Mouse (Mus musculus): ENCODE results near the gene Olfr391-ps. TPM values are rescaled to one million over a fixed set of nuclear protein-coding genes. Genes with fewer than 3 reads are reported as not detected.

The Olfr391-ps gene
- total RNA-seq (2014; fragmentation: Nextera tagmentation) (not detected in 2 replicates), total RNA-seq (2017) (0.11 TPM in 1 of 2 replicates, not detected in the other), polyA plus RNA-seq (2012) (not detected in 2 replicates)

- TF ChIP-seq GATA2 (IDR thresholded peaks at IDR 0.05; ENCODE audit: borderline replicate concordance, low read depth, low read length) (no peak), TAL1 (conservative IDR thresholded peaks at IDR 0.05; ENCODE audit: low read depth, low read length) (no peak), GATA1 (IDR thresholded peaks at IDR 0.05; ENCODE audit: borderline replicate concordance, low read length) (no peak), CTCF (IDR thresholded peaks at IDR 0.05; ENCODE audit: low read depth, low read length) (no peak), POLR2AphosphoS5 (IDR thresholded peaks at IDR 0.05; ENCODE audit: insufficient replicate concordance, low read depth, low read length) (no peak)
- DNase-seq (ENCODE audit: low spot score), result no peak
These were observed at the start of gene Olfr391-ps for GRCm38 (mm10) chr11:73802952-73803351. Gene Olfr391-ps (minus strand): TSS chr11:73803052.

GRCm38 (mm10) chr11:73851354-73851753 is 48.5 kb upstream of the Olfr391-ps start, which contains the start of gene Olfr393:
Gene Olfr393 (minus strand): TSS chr11:73851454.
- DNase-seq (ENCODE audit: low spot score) (no peak), ATAC-seq (ENCODE audit: extremely low read depth, insufficient number of reproducible peaks, low FRiP score, poor library complexity, severe bottlenecking) (no peak)
- Histone ChIP-seq H3K9me3 (replicated peaks) (no peaks in the 10 kb centered on the region), H3K36me3 (replicated peaks) (no peaks in the 10 kb centered on the region), H3K4me1 (ENCODE audit: insufficient read depth, low read depth, low read length) (no peaks in the 10 kb centered on the region), H3K27me3 (ENCODE audit: insufficient read depth, low read length) (no peaks in the 10 kb centered on the region; the same call in 1 of the 2 replicates), H3K4me3 (ENCODE audit: low read depth, low read length) (no peak within 1 kb of the TSS)
- TF ChIP-seq POLR2AphosphoS5 (IDR thresholded peaks at IDR 0.05; ENCODE audit: insufficient replicate concordance, low read depth, low read length), result no peak
- TF ChIP-seq CTCF (IDR thresholded peaks at IDR 0.05; ENCODE audit: low read depth, low read length), result no peak
- no peak for TF ChIP-seq GATA2 (IDR thresholded peaks at IDR 0.05; ENCODE audit: borderline replicate concordance, low read depth, low read length)
- no peak for TF ChIP-seq TAL1 (conservative IDR thresholded peaks at IDR 0.05; ENCODE audit: low read depth, low read length)
- TF ChIP-seq GATA1 (IDR thresholded peaks at IDR 0.05; ENCODE audit: borderline replicate concordance, low read length), result no peak

More at GRCm38 (mm10) chr11:73802952-73803351, at the start of gene Olfr391-ps:
- no peak for ATAC-seq (ENCODE audit: extremely low read depth, insufficient number of reproducible peaks, low FRiP score, poor library complexity, severe bottlenecking)
- no peaks in the 10 kb centered on the region for H3K27me3 ChIP-seq (ENCODE audit: insufficient read depth, low read length)
- H3K4me3 ChIP-seq (ENCODE audit: low read depth, low read length), result no peak within 1 kb of the TSS
- H3K9me3 ChIP-seq (replicated peaks), result no peaks in the 10 kb centered on the region
- H3K36me3 ChIP-seq (replicated peaks), result no peaks in the 10 kb centered on the region
- H3K4me1 ChIP-seq (ENCODE audit: insufficient read depth, low read depth, low read length), result no peaks in the 10 kb centered on the region

- H3K4me3 ChIP-seq (ENCODE audit: low read depth, low read length), result no peak within 1 kb of the TSS
- H3K36me3 ChIP-seq (replicated peaks), result no peaks in the 10 kb centered on the region
- H3K4me1 ChIP-seq (ENCODE audit: insufficient read depth, low read depth, low read length), result no peaks in the 10 kb centered on the region
- no peaks in the 10 kb centered on the region for H3K27me3 ChIP-seq (ENCODE audit: insufficient read depth, low read length)
- TF ChIP-seq CTCF (IDR thresholded peaks at IDR 0.05; ENCODE audit: low read depth, low read length), result no peak
- TF ChIP-seq POLR2AphosphoS5 (IDR thresholded peaks at IDR 0.05; ENCODE audit: insufficient replicate concordance, low read depth, low read length), result no peak
- no peak for TF ChIP-seq GATA2 (IDR thresholded peaks at IDR 0.05; ENCODE audit: borderline replicate concordance, low read depth, low read length)
- no peak for TF ChIP-seq TAL1 (conservative IDR thresholded peaks at IDR 0.05; ENCODE audit: low read depth, low read length)
- no peak for TF ChIP-seq GATA1 (IDR thresholded peaks at IDR 0.05; ENCODE audit: borderline replicate concordance, low read length)
- no peak for ATAC-seq (ENCODE audit: extremely low read depth, insufficient number of reproducible peaks, low FRiP score, poor library complexity, severe bottlenecking)
- no peaks in the 10 kb centered on the region for H3K9me3 ChIP-seq (replicated peaks)
- DNase-seq (ENCODE audit: low spot score), result no peak
These were observed 14.1 kb upstream of the Olfr391-ps start, which contains the start of gene Olfr392 for GRCm38 (mm10) chr11:73816949-73817348. Gene Olfr392 (minus strand): TSS chr11:73817049.

GRCm38 (mm10) chr11:73782664-73783063 is 20.2 kb downstream of the Olfr391-ps start, which contains the start of gene Olfr390:
Gene Olfr390 (plus strand): TSS chr11:73782964.
- no peak for DNase-seq (ENCODE audit: low spot score)
- no peaks in the 10 kb centered on the region for H3K9me3 ChIP-seq (replicated peaks)
- no peaks in the 10 kb centered on the region for H3K27me3 ChIP-seq (ENCODE audit: insufficient read depth, low read length)
- H3K36me3 ChIP-seq (replicated peaks), result no peaks in the 10 kb centered on the region
- no peak for ATAC-seq (ENCODE audit: extremely low read depth, insufficient number of reproducible peaks, low FRiP score, poor library complexity, severe bottlenecking)
- no peak for TF ChIP-seq GATA2 (IDR thresholded peaks at IDR 0.05; ENCODE audit: borderline replicate concordance, low read depth, low read length)
- no peak for TF ChIP-seq CTCF (IDR thresholded peaks at IDR 0.05; ENCODE audit: low read depth, low read length)
- TF ChIP-seq GATA1 (IDR thresholded peaks at IDR 0.05; ENCODE audit: borderline replicate concordance, low read length), result no peak
- no peak for TF ChIP-seq TAL1 (conservative IDR thresholded peaks at IDR 0.05; ENCODE audit: low read depth, low read length)
- TF ChIP-seq POLR2AphosphoS5 (IDR thresholded peaks at IDR 0.05; ENCODE audit: insufficient replicate concordance, low read depth, low read length), result no peak
- no peak within 1 kb of the TSS for H3K4me3 ChIP-seq (ENCODE audit: low read depth, low read length)
- no peaks in the 10 kb centered on the region for H3K4me1 ChIP-seq (ENCODE audit: insufficient read depth, low read depth, low read length)

- no peak within 1 kb of the TSS for H3K4me3 ChIP-seq (ENCODE audit: low read depth, low read length)
- H3K36me3 ChIP-seq (replicated peaks), result no peaks in the 10 kb centered on the region
- no peaks in the 10 kb centered on the region for H3K4me1 ChIP-seq (ENCODE audit: insufficient read depth, low read depth, low read length)
- ATAC-seq (ENCODE audit: extremely low read depth, insufficient number of reproducible peaks, low FRiP score, poor library complexity, severe bottlenecking) (no peak), DNase-seq (ENCODE audit: low spot score) (no peak)
- no peaks in the 10 kb centered on the region for H3K9me3 ChIP-seq (replicated peaks)
- no peak for TF ChIP-seq POLR2AphosphoS5 (IDR thresholded peaks at IDR 0.05; ENCODE audit: insufficient replicate concordance, low read depth, low read length)
- TF ChIP-seq GATA1 (IDR thresholded peaks at IDR 0.05; ENCODE audit: borderline replicate concordance, low read length), result no peak
- no peak for TF ChIP-seq TAL1 (conservative IDR thresholded peaks at IDR 0.05; ENCODE audit: low read depth, low read length)
- TF ChIP-seq CTCF (IDR thresholded peaks at IDR 0.05; ENCODE audit: low read depth, low read length), result no peak
- TF ChIP-seq GATA2 (IDR thresholded peaks at IDR 0.05; ENCODE audit: borderline replicate concordance, low read depth, low read length), result no peak
- H3K27me3 ChIP-seq (ENCODE audit: insufficient read depth, low read length), result no peaks in the 10 kb centered on the region
These were observed 22.2 kb downstream of the Olfr391-ps start, which contains the start of gene Olfr389 for GRCm38 (mm10) chr11:73780613-73781012. Gene Olfr389 (minus strand): TSS chr11:73780713.

- ATAC-seq (ENCODE audit: extremely low read depth, insufficient number of reproducible peaks, low FRiP score, poor library complexity, severe bottlenecking), result no peak
These were observed 43.7 kb downstream of the Olfr391-ps start for GRCm38 (mm10) chr11:73759115-73759514.

More at GRCm38 (mm10) chr11:73759115-73759514, 43.7 kb downstream of the Olfr391-ps start:
- Histone ChIP-seq H3K36me3 (replicated peaks) (no peaks in the 10 kb centered on the region), H3K4me1 (ENCODE audit: insufficient read depth, low read depth, low read length) (no peaks in the 10 kb centered on the region), H3K9me3 (replicated peaks) (no peaks in the 10 kb centered on the region), H3K27me3 (ENCODE audit: insufficient read depth, low read length) (no peaks in the 10 kb centered on the region), H3K4me3 (ENCODE audit: low read depth, low read length) (no peak overlapping the region)
- DNase-seq (ENCODE audit: low spot score), result no peak
- TF ChIP-seq CTCF (IDR thresholded peaks at IDR 0.05; ENCODE audit: low read depth, low read length) (no peak), GATA1 (IDR thresholded peaks at IDR 0.05; ENCODE audit: borderline replicate concordance, low read length) (no peak), POLR2AphosphoS5 (IDR thresholded peaks at IDR 0.05; ENCODE audit: insufficient replicate concordance, low read depth, low read length) (no peak), GATA2 (IDR thresholded peaks at IDR 0.05; ENCODE audit: borderline replicate concordance, low read depth, low read length) (no peak), TAL1 (conservative IDR thresholded peaks at IDR 0.05; ENCODE audit: low read depth, low read length) (no peak)

Other genes with a start within 250 kb of the Olfr391-ps start
- gene Olfr385, start 210.0 kb downstream of the Olfr391-ps start, total RNA-seq (2014; fragmentation: Nextera tagmentation), result not detected in 2 replicates
- gene Olfr385, start 210.0 kb downstream of the Olfr391-ps start, total RNA-seq (2017), result 0.12 TPM in 1 of 2 replicates, not detected in the other
- not detected in 2 replicates for gene Olfr385, start 210.0 kb downstream of the Olfr391-ps start, polyA plus RNA-seq (2012)
- not detected in 2 replicates for gene Olfr384, start 204.5 kb downstream of the Olfr391-ps start, total RNA-seq (2014; fragmentation: Nextera tagmentation)
- 0.22 TPM in 1 of 2 replicates, not detected in the other for gene Olfr384, start 204.5 kb downstream of the Olfr391-ps start, total RNA-seq (2017)
- gene Olfr384, start 204.5 kb downstream of the Olfr391-ps start, polyA plus RNA-seq (2012), result not detected in 2 replicates
- gene Zfp735, start 114.3 kb downstream of the Olfr391-ps start, total RNA-seq (2014; fragmentation: Nextera tagmentation), result not detected in 2 replicates
- 0.06 and 0.22 TPM in 2 replicates for gene Zfp735, start 114.3 kb downstream of the Olfr391-ps start, total RNA-seq (2017)
- gene Zfp735, start 114.3 kb downstream of the Olfr391-ps start, polyA plus RNA-seq (2012), result not detected in 2 replicates
- not detected in 2 replicates for gene Olfr389, start 22.3 kb downstream of the Olfr391-ps start, total RNA-seq (2014; fragmentation: Nextera tagmentation)
- gene Olfr389, start 22.3 kb downstream of the Olfr391-ps start, total RNA-seq (2017), result 0.05 and 0.12 TPM in 2 replicates
- gene Olfr389, start 22.3 kb downstream of the Olfr391-ps start, polyA plus RNA-seq (2012), result not detected in 2 replicates
- not detected in 2 replicates for gene Olfr390, start 20.1 kb downstream of the Olfr391-ps start, total RNA-seq (2014; fragmentation: Nextera tagmentation)
- 0.11 and 0.12 TPM in 2 replicates for gene Olfr390, start 20.1 kb downstream of the Olfr391-ps start, total RNA-seq (2017)
- gene Olfr390, start 20.1 kb downstream of the Olfr391-ps start, polyA plus RNA-seq (2012), result not detected in 2 replicates
- gene Olfr392, start 14.0 kb upstream of the Olfr391-ps start, total RNA-seq (2014; fragmentation: Nextera tagmentation), result not detected in 2 replicates
- gene Olfr392, start 14.0 kb upstream of the Olfr391-ps start, total RNA-seq (2017), result 0.06 and 0.11 TPM in 2 replicates
- gene Olfr392, start 14.0 kb upstream of the Olfr391-ps start, polyA plus RNA-seq (2012), result not detected in 2 replicates
- gene Olfr393, start 48.4 kb upstream of the Olfr391-ps start, total RNA-seq (2014; fragmentation: Nextera tagmentation), result not detected in 2 replicates
- 0.22 TPM in 1 of 2 replicates, not detected in the other for gene Olfr393, start 48.4 kb upstream of the Olfr391-ps start, total RNA-seq (2017)
- not detected in 2 replicates for gene Olfr393, start 48.4 kb upstream of the Olfr391-ps start, polyA plus RNA-seq (2012)
- gene Olfr394, start 87.7 kb upstream of the Olfr391-ps start, total RNA-seq (2014; fragmentation: Nextera tagmentation), result not detected in 2 replicates
- gene Olfr394, start 87.7 kb upstream of the Olfr391-ps start, total RNA-seq (2017), result under 0.01 and 0.05 TPM in 2 replicates
- not detected in 2 replicates for gene Olfr394, start 87.7 kb upstream of the Olfr391-ps start, polyA plus RNA-seq (2012)
- gene Olfr395, start 106.2 kb upstream of the Olfr391-ps start, total RNA-seq (2014; fragmentation: Nextera tagmentation), result not detected in 2 replicates
- under 0.01 and 0.27 TPM in 2 replicates for gene Olfr395, start 106.2 kb upstream of the Olfr391-ps start, total RNA-seq (2017)
- not detected in 2 replicates for gene Olfr395, start 106.2 kb upstream of the Olfr391-ps start, polyA plus RNA-seq (2012)
- gene Olfr23, start 133.6 kb upstream of the Olfr391-ps start, total RNA-seq (2014; fragmentation: Nextera tagmentation), result not detected in 2 replicates
- gene Olfr23, start 133.6 kb upstream of the Olfr391-ps start, total RNA-seq (2017), result 0.35 TPM in 1 of 2 replicates, not detected in the other
- gene Olfr23, start 133.6 kb upstream of the Olfr391-ps start, polyA plus RNA-seq (2012), result not detected in 2 replicates
- gene Olfr397, start 157.8 kb upstream of the Olfr391-ps start, total RNA-seq (2014; fragmentation: Nextera tagmentation), result not detected in 2 replicates
- 0.05 and 0.12 TPM in 2 replicates for gene Olfr397, start 157.8 kb upstream of the Olfr391-ps start, total RNA-seq (2017)
- gene Olfr397, start 157.8 kb upstream of the Olfr391-ps start, polyA plus RNA-seq (2012), result not detected in 2 replicates
- not detected in 2 replicates for gene Olfr398, start 187.4 kb upstream of the Olfr391-ps start, total RNA-seq (2014; fragmentation: Nextera tagmentation)
- under 0.01 and 0.22 TPM in 2 replicates for gene Olfr398, start 187.4 kb upstream of the Olfr391-ps start, total RNA-seq (2017)
- not detected in 2 replicates for gene Olfr398, start 187.4 kb upstream of the Olfr391-ps start, polyA plus RNA-seq (2012)

Data from G1E (cell line).